Mouse (Mus musculus) kidney, adult 2 months (tissue): ENCODE measurements around the gene Nod1. TPM values are rescaled to one million over a fixed set of nuclear protein-coding genes. Genes with fewer than 3 reads are reported as not detected.

Source experiments
- DNase-seq: peaks from one replicate; pipeline ENCODE4 v3.0.0; 2021
- H3K27ac ChIP-seq: fragments of 200-500 bp; 2 replicates; pipeline ENCODE4 v1.5.1; 2012; ENCODE audit warnings: low read depth, low read length, control low read depth, inconsistent platforms; ENCODE audit not compliant: insufficient read depth
- H3K27me3 ChIP-seq: fragments of 200-500 bp; replicated peaks from 2 replicates; pipeline ENCODE4 v1.6.1; 2012; ENCODE audit warnings: mild to moderate bottlenecking, moderate library complexity, low read length, inconsistent platforms; ENCODE audit not compliant: control insufficient read depth, insufficient read depth
- H3K36me3 ChIP-seq: fragments of 200-500 bp; 2 replicates; pipeline ENCODE4 v1.6.1; 2012; ENCODE audit warnings: mild to moderate bottlenecking, moderate library complexity, low read length, inconsistent platforms; ENCODE audit not compliant: control insufficient read depth, insufficient read depth
- H3K4me1 ChIP-seq: fragments of 200-500 bp; 2 replicates; pipeline ENCODE4 v1.6.1; 2011; ENCODE audit warnings: low read length; ENCODE audit not compliant: control insufficient read depth, insufficient read depth
- H3K4me3 ChIP-seq: fragments of 200-500 bp; 2 replicates; pipeline ENCODE4 v1.5.1; 2011; ENCODE audit warnings: mild to moderate bottlenecking, low read depth, low read length, control low read depth; ENCODE audit not compliant: insufficient read depth
- CTCF ChIP-seq: fragments of 200-500 bp; conservative IDR thresholded peaks from 2 replicates; pipeline ENCODE4 v1.5.1; 2011; ENCODE audit warnings: low read depth, mild to moderate bottlenecking, control low read depth, low read length, moderate library complexity, mixed read lengths; ENCODE audit not compliant: insufficient read depth, insufficient read length
- POLR2A ChIP-seq: fragments of 200-500 bp; IDR thresholded peaks from one replicate; pipeline ENCODE4 v1.6.1; 2011; ENCODE audit warnings: low read depth, low read length, control low read depth
- WGBS: fragments of 180-500 bp; shearing (Covaris S2); methylation state at CpG from one replicate; pipeline ENCODE4 v1.1.7; 2018; 5-methylcytosine and 5-hydroxymethylcytosine counted together
- polyA plus RNA-seq: library from polyadenylated mRNA; depleted of rRNA; stranded (reverse); fragments of >200 nt; gene quantifications from 2 replicates; pipeline ENCODE4 v1.2.3, GENCODE M21; 2012; rRNA removed

Gene Nod1
- polyA plus RNA-seq, 1 experiment: 14.0 TPM

- Histone ChIP-seq H3K27me3 (no peaks in the 10 kb centered on the region), H3K36me3 (peaks cover 1% of the 10 kb centered on the region; the same call in 1 of the 2 replicates), H3K4me3 (no peak overlapping the region), H3K27ac (no peak overlapping the region), H3K4me1 (peaks cover 3% of the 10 kb centered on the region; the same call in 1 of the 2 replicates)
- WGBS: 56% methylated on average over 2 of the region's 2 CpGs
- TF ChIP-seq POLR2A (no peak), CTCF (no peak)
- DNase-seq: peak; percentile 29
Measured at GRCm38 (mm10) chr6:54883424-54883823, 89.0 kb downstream of the Nod1 start.

- no peak for DNase-seq
- TF ChIP-seq CTCF (no peak), POLR2A (no peak)
- no peaks in the 10 kb centered on the region for H3K36me3 ChIP-seq
- H3K4me3 ChIP-seq: no peak overlapping the region
- no peak overlapping the region for H3K27ac ChIP-seq
- WGBS: 92% methylated on average over 4 of the region's 4 CpGs
- H3K27me3 ChIP-seq: no peaks in the 10 kb centered on the region
- H3K4me1 ChIP-seq: peaks cover 3% of the 10 kb centered on the region; the same call in 1 of the 2 replicates
Measured at GRCm38 (mm10) chr6:54880086-54880485, 92.3 kb downstream of the Nod1 start.

GRCm38 (mm10) chr6:54878546-54878945 lies 93.9 kb downstream of the Nod1 start:
- no peak overlapping the region for H3K27ac ChIP-seq
- TF ChIP-seq CTCF: no peak
- TF ChIP-seq POLR2A: no peak
- H3K27me3 ChIP-seq: no peaks in the 10 kb centered on the region
- H3K4me1 ChIP-seq: peaks cover 3% of the 10 kb centered on the region; the same call in 1 of the 2 replicates
- no peaks in the 10 kb centered on the region for H3K36me3 ChIP-seq
- no peak for DNase-seq
- H3K4me3 ChIP-seq: no peak overlapping the region

GRCm38 (mm10) chr6:54877651-54878050 lies 94.8 kb downstream of the Nod1 start:
- Histone ChIP-seq H3K36me3 (no peaks in the 10 kb centered on the region), H3K4me1 (no peaks in the 10 kb centered on the region; the same call in 1 of the 2 replicates), H3K27me3 (no peaks in the 10 kb centered on the region), H3K27ac (no peak overlapping the region), H3K4me3 (no peak overlapping the region)
- TF ChIP-seq POLR2A: no peak
- no peak for TF ChIP-seq CTCF
- DNase-seq: no peak
- 69% methylated on average over 3 of the region's 3 CpGs for WGBS

- no peaks in the 10 kb centered on the region; the same call in 1 of the 2 replicates for H3K4me1 ChIP-seq
- DNase-seq: no peak
Measured at GRCm38 (mm10) chr6:54876782-54877181, 95.6 kb downstream of the Nod1 start.

More at GRCm38 (mm10) chr6:54876782-54877181, 95.6 kb downstream of the Nod1 start:
- Histone ChIP-seq H3K27me3 (no peaks in the 10 kb centered on the region), H3K36me3 (no peaks in the 10 kb centered on the region), H3K4me3 (no peak overlapping the region), H3K27ac (no peak overlapping the region)
- TF ChIP-seq CTCF: no peak
- no peak for TF ChIP-seq POLR2A
- WGBS: 49% methylated on average over 5 of the region's 5 CpGs

Other genes with a start within 250 kb of the Nod1 start
- gene Znrf2, start 155.7 kb downstream of the Nod1 start, polyA plus RNA-seq: 17.0 and 18.1 TPM in 2 replicates
- 13.5 and 15.9 TPM in 2 replicates for gene Ggct, start 20.3 kb upstream of the Nod1 start, polyA plus RNA-seq
- gene Gars, start 65.4 kb upstream of the Nod1 start, polyA plus RNA-seq: 31.4 and 35.9 TPM in 2 replicates
- gene Crhr2, start 160.4 kb upstream of the Nod1 start, polyA plus RNA-seq: 0.98 and 1.5 TPM in 2 replicates
- gene Inmt, start 202.4 kb upstream of the Nod1 start, polyA plus RNA-seq: 27.0 and 30.3 TPM in 2 replicates
- 14.3 and 14.6 TPM in 2 replicates for gene Mindy4, start 230.8 kb upstream of the Nod1 start, polyA plus RNA-seq